Mouse (Mus musculus) embryonic facial prominence, embryonic 11.5 days (tissue): ENCODE measurements around the gene Sec14l5. TPM values are rescaled to one million over a fixed set of nuclear protein-coding genes. Genes with fewer than 3 reads are reported as not detected.

ENCODE experiments used
- ATAC-seq: fragments of 200-750 bp; cut with Nextera tagmentation; replicated peaks from 2 replicates; pipeline ENCODE4 v1.8.0; 2017; ENCODE audit warnings: low read depth; ENCODE audit not compliant: insufficient number of reproducible peaks, low FRiP score, low TSS enrichment
- DNase-seq: peaks from one replicate; pipeline ENCODE4 v3.0.0-alpha.2; 2015; ENCODE audit warnings: low spot score
- H3K27ac ChIP-seq: fragments of 300-500 bp; sonication (generic); replicated peaks from 2 replicates; pipeline ENCODE4 v1.5.1; 2014; ENCODE audit warnings: mild to moderate bottlenecking, low read depth, low read length, control low read depth
- H3K27me3 ChIP-seq: fragments of 300-500 bp; sonication (generic); 2 replicates; pipeline ENCODE4 v1.6.1; 2014; ENCODE audit warnings: mild to moderate bottlenecking, low read length, moderate library complexity, mixed read lengths; ENCODE audit not compliant: control insufficient read depth, insufficient read depth
- H3K36me3 ChIP-seq: fragments of 300-500 bp; sonication (generic); replicated peaks from 2 replicates; pipeline ENCODE4 v1.6.1; 2014; ENCODE audit warnings: low read depth, mild to moderate bottlenecking, low read length, moderate library complexity, mixed read lengths; ENCODE audit not compliant: control insufficient read depth, insufficient read depth
- H3K4me1 ChIP-seq: fragments of 300-500 bp; sonication (generic); 2 replicates; pipeline ENCODE4 v1.6.1; 2014; ENCODE audit warnings: low read length, mixed read lengths; ENCODE audit not compliant: control insufficient read depth, insufficient read depth
- H3K4me2 ChIP-seq: fragments of 300-500 bp; sonication (generic); 2 replicates; pipeline ENCODE4 v1.6.1; 2014; ENCODE audit warnings: low read depth, mild to moderate bottlenecking, control low read depth, low read length, moderate library complexity
- H3K4me3 ChIP-seq: fragments of 300-500 bp; sonication (generic); 2 replicates; pipeline ENCODE4 v1.5.1; 2014; ENCODE audit warnings: low read depth, low read length, control low read depth
- H3K9ac ChIP-seq: fragments of 300-500 bp; sonication (generic); replicated peaks from 2 replicates; pipeline ENCODE4 v1.6.1; 2014; ENCODE audit warnings: mild to moderate bottlenecking, control low read depth, low read length
- H3K9me3 ChIP-seq: fragments of 300-500 bp; sonication (generic); replicated peaks from 2 replicates; pipeline ENCODE4 v1.6.1; 2016; ENCODE audit warnings: mild to moderate bottlenecking, low read length, inconsistent platforms, mixed read lengths; ENCODE audit not compliant: control insufficient read depth
- WGBS: fragments of 180-500 bp; shearing (Covaris S2); extraction: QIAGEN DNeasy Blood & Tissue Kit; methylation state at CpG from one replicate; pipeline ENCODE4 v1.1.7; 2014; 5-methylcytosine and 5-hydroxymethylcytosine counted together
- polyA plus RNA-seq: library from polyadenylated mRNA; unstranded; fragments of >200 nt; fragmentation: Nextera tagmentation; extraction: Ambion mirVana; gene quantifications from 2 replicates; pipeline ENCODE4 v1.2.1, GENCODE M21; 2014

Sec14l5 gene
- polyA plus RNA-seq, 1 experiment from 2014 or later, result 0.07 TPM

- Histone ChIP-seq H3K4me3 (no peak overlapping the region), H3K27me3 (no peaks in the 10 kb centered on the region), H3K27ac (no peak overlapping the region), H3K36me3 (no peaks in the 10 kb centered on the region), H3K9ac (no peak overlapping the region), H3K4me1 (no peaks in the 10 kb centered on the region), H3K4me2 (no peak overlapping the region), H3K9me3 (no peaks in the 10 kb centered on the region)
- ATAC-seq (no peak), DNase-seq (no peak)
- 65% methylated on average over 2 of the region's 2 CpGs for WGBS
Measured at GRCm38 (mm10) chr16:5156495-5156894, 9.6 kb downstream of the Sec14l5 start.

- no peak for ATAC-seq
- Histone ChIP-seq H3K9me3 (no peaks in the 10 kb centered on the region), H3K36me3 (no peaks in the 10 kb centered on the region), H3K4me1 (no peaks in the 10 kb centered on the region), H3K4me2 (no peak overlapping the region), H3K9ac (no peak overlapping the region), H3K27me3 (no peaks in the 10 kb centered on the region), H3K27ac (no peak overlapping the region), H3K4me3 (no peak overlapping the region)
- DNase-seq, result no peak
- 77% methylated on average over 3 of the region's 3 CpGs for WGBS
Measured at GRCm38 (mm10) chr16:5157113-5157512, 10.2 kb downstream of the Sec14l5 start.

GRCm38 (mm10) chr16:5159248-5159647 is 12.3 kb downstream of the Sec14l5 start:
- Histone ChIP-seq H3K4me2 (no peak overlapping the region), H3K9ac (no peak overlapping the region), H3K27me3 (no peaks in the 10 kb centered on the region), H3K4me1 (no peaks in the 10 kb centered on the region), H3K4me3 (no peak overlapping the region), H3K9me3 (no peaks in the 10 kb centered on the region), H3K36me3 (no peaks in the 10 kb centered on the region), H3K27ac (no peak overlapping the region)
- 84% methylated on average over 8 of the region's 8 CpGs for WGBS
- DNase-seq, result no peak
- ATAC-seq, result no peak

GRCm38 (mm10) chr16:5164327-5164726 is 17.4 kb downstream of the Sec14l5 start:
- Histone ChIP-seq H3K27ac (no peak overlapping the region), H3K9me3 (no peaks in the 10 kb centered on the region), H3K4me2 (no peak overlapping the region), H3K27me3 (no peaks in the 10 kb centered on the region), H3K36me3 (no peaks in the 10 kb centered on the region), H3K4me3 (no peak overlapping the region), H3K9ac (no peak overlapping the region), H3K4me1 (no peaks in the 10 kb centered on the region)
- 79% methylated on average over 6 of the region's 6 CpGs for WGBS
- DNase-seq (no peak), ATAC-seq (no peak)

- Histone ChIP-seq H3K4me3 (no peak overlapping the region), H3K27me3 (no peaks in the 10 kb centered on the region), H3K9ac (no peak overlapping the region), H3K36me3 (no peaks in the 10 kb centered on the region), H3K4me2 (no peak overlapping the region), H3K4me1 (no peaks in the 10 kb centered on the region), H3K9me3 (no peaks in the 10 kb centered on the region), H3K27ac (no peak overlapping the region)
- ATAC-seq (no peak), DNase-seq (no peak)
- WGBS, result 79% methylated on average over 2 of the region's 2 CpGs
Measured at GRCm38 (mm10) chr16:5168038-5168437, 21.1 kb downstream of the Sec14l5 start.

DNA sequence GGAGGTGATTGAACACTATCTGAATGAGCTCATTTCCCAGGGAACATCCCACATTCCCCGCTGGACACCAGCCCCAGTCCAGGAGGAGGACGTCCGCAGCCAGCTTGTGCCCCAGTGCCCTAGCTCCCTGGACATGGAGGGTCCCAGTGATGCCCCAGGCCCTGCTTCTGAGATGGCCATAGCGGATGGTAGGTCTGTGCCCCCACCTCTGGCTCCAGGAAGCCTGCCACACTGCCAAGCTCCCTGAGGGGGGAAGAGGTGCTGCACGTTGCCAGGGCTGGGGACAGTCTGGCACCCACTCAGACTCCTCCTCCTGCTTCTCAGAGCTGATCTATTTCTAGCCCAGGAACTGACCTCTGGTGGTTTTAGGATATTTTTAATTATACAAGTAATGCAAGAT is 21.9 kb downstream of the Sec14l5 start:
- H3K36me3 ChIP-seq, result no peaks in the 10 kb centered on the region
- no peaks in the 10 kb centered on the region for H3K27me3 ChIP-seq
- no peaks in the 10 kb centered on the region for H3K4me1 ChIP-seq
- no peak for ATAC-seq
- H3K9ac ChIP-seq, result no peak overlapping the region
- H3K4me2 ChIP-seq, result no peak overlapping the region
- H3K4me3 ChIP-seq, result no peak overlapping the region
- H3K9me3 ChIP-seq, result no peaks in the 10 kb centered on the region
- no peak overlapping the region for H3K27ac ChIP-seq
- 63% methylated on average over 5 of the region's 5 CpGs for WGBS
- no peak for DNase-seq

GRCm38 (mm10) chr16:5172636-5173035 is 25.7 kb downstream of the Sec14l5 start:
- Histone ChIP-seq H3K9ac (no peak overlapping the region), H3K4me1 (no peaks in the 10 kb centered on the region), H3K4me3 (no peak overlapping the region), H3K27me3 (no peaks in the 10 kb centered on the region), H3K9me3 (no peaks in the 10 kb centered on the region), H3K4me2 (no peak overlapping the region), H3K36me3 (no peaks in the 10 kb centered on the region), H3K27ac (no peak overlapping the region)
- ATAC-seq (no peak), DNase-seq (no peak)
- 93% methylated on average over 6 of the region's 6 CpGs for WGBS

- Histone ChIP-seq H3K4me2 (no peak overlapping the region), H3K9ac (no peak overlapping the region), H3K4me3 (no peak overlapping the region), H3K9me3 (no peaks in the 10 kb centered on the region), H3K36me3 (no peaks in the 10 kb centered on the region), H3K27ac (no peak overlapping the region), H3K27me3 (no peaks in the 10 kb centered on the region), H3K4me1 (no peaks in the 10 kb centered on the region)
- ATAC-seq, result no peak
- 85% methylated on average over 18 of the region's 18 CpGs for WGBS
- DNase-seq, result no peak
Measured at GRCm38 (mm10) chr16:5183310-5183975, 36.5 kb downstream of the Sec14l5 start.
